Mouse (Mus musculus) urinary bladder, adult 18-20 months (tissue): Measurements from ENCODE around the gene Fcer1g.
A peak's percentile ranks its signal among the peaks of the same experiment; 100 is the strongest.

Experiments used
- DNase-seq, 2 experiments: peaks; one replicate each; pipeline ENCODE4 v3.0.0; 2022; ENCODE audit warnings: low spot score in 2 of 2, mixed read lengths in 2 of 2

The Fcer1g gene

DNA sequence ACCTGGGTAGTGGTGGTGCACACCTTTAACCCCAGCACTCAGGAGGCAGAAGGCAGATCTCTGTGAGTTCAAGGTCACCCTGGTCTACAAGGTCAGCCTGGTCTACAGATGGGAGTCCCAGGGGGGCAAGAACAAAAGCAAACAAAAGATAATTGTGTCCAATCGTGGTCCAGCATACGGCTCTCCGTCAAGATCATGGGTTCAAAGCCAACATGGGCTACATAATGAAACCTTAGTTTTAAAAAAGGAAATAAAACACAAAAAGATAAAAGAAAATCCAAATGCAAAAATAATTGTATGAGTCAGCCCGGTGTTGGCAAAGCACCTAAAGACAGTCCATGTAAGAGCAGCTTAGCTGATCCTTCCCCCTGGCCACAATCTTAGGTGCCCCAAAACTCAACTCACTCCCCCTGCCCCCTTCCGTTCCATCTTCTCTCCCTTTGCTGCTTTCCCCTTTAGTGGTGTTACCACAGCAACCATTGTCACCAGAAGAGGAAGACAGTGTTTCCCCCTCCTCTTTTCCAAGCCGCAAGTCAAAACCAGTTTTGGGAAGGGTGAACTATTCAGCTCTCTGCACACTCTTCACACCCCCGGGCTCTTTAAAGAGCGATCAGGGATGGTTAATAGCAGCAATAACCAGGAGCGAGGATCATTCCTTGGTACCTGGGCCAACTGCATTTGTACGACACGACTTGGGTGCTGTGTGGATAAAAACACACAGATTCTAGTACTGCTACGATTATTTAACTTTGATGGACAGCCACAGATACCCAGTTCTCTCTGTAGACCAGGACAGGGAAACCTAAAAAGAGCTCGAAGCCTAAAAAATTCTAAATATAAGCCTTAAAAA, 46.1 kb downstream of the Fcer1g start:
- DNase-seq: no peak

DNA sequence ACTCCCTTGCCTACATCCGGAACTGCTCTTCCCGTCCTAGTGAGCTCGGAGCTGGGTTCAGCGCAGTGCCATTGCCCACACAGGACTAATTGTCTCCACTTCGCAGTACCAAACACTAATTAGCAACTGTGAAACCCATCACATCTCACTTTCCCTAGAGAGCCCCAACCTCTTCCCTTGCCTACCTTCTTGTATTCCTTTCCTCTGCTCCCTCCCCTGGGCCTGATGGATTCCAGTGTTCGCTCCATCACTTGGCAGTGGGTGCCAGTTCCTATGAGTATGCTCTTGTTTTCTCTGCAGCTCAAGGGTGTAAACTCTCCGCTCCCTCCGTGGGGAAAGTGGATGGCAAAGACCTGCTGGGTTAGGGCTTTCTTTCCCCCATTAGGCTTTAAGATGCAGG, 48.5 kb downstream of the Fcer1g start:
- no peak for DNase-seq

DNA sequence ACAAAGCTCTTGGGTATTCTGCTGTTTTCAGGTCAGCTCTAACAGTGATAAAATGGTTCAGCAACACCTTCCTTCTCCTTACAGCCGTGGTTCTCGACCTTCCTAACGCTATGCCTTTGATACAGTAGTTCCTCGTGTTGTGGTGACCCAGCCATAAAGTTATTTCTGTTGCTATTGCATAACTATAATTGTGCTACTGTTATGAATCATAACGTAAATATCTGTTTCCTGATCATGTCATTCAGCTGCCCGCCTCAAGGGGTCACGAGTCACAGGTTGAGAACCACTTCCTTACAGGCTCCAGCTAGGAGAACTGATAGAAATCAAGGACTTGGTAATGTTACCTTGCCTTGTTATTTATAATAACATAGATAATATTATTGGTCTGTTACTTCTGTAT, 49.9 kb downstream of the Fcer1g start:
- peak; percentile 47 to 58 for DNase-seq

DNA sequence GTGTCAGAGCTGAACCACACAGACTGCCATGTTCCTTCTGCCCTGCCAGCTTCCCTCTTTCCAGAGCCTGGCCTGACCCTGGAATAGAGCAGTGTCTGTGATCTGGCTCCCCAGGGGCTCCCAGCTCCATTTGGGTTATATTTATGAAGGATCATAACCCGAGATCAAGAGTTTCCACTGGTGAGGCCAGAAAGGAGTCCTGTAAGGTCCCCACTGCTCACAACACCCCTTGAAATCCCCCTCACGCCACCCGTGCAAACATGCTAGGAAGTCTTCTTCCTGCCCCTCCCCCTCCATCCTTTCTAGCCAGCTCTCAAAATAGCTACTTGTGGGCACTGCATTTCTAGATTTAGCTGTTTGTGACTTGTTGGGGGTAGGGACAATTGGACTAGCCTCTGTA, 50.5 kb downstream of the Fcer1g start:
- no peak for DNase-seq

DNA sequence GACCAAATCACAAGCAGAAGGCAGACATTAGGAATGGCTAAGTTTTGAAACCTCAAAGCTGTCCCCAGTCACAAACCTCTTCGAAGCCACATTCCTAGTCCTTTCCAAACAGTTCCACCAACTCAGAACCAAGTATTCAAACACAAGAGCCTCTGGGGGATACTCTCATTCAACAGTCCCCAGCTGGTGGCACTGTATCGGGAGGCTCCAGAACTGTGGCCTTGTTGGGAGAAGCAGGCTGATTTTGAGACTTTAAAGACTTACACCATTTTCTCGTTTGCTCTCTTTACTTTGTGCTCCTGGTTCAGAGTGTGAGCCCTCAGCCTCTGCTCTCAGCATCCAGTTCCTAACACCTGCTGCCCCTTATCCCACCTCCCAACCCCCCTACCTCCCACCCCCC, 51.1 kb downstream of the Fcer1g start:
- no peak for DNase-seq
